16 mouse cellular contexts compared by ENCODE assay signal in the genomic region with DNA sequence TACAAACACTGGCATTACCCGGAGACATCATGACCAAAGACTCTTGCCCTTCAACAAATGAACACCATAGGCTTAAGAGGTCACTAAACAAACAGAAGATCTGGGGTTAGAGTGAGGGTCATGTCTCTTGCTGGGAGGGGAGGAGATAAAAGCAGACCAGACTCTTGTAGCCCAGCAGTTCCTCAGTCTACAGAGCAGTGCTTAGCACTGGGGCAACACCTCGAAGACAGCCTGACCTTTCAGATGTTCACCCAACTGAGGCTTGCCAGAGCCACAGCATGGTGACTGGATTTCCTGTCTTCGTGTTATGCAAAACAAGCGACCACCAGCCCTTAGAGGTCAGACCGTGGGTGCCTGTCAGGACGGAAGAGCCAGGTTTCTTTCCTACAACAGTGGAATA.
A peak's percentile ranks its signal among the peaks of the same experiment; 100 is the strongest.
DNase-seq lines count a peak whose midpoint lies in the region; ATAC-seq lines count a peak whose summit lies in the region.
"Had no signal": no experiment of that assay in that cellular context is flagged by ENCODE, and none has a peak within 500 bp of the region (broad histone marks: within the 10 kb centered on the region; RNA-seq: fewer than 3 reads in every experiment).

No protein-coding gene starts in this region.

- no peaks in the 10 kb centered on the region for H3K27me3 ChIP-seq in splenic B cell, adult 2 months (ENCODE audit: control insufficient read depth, insufficient read depth, low read length, poor library complexity, severe bottlenecking)
- H3K27me3 ChIP-seq: heart, embryonic 15.5 days; hindbrain, embryonic 15.5 days; lung, embryonic 15.5 days; megakaryocyte, embryonic 14.5 days; stomach, embryonic 15.5 days had no signal

- DNase-seq in A20 (ENCODE audit: low read depth, low spot score) = peak; percentile 23
- peak; percentile 45 for DNase-seq in CD4-positive, CD25-positive, alpha-beta regulatory T cell, adult 2 months (ENCODE audit: low read depth, low spot score)
- peak; percentile 53 for DNase-seq in embryo, embryonic 9.5 days (ENCODE audit: extremely low spot score)
- DNase-seq in splenic B cell, adult 2 months (ENCODE audit: low read depth, low spot score) = peak; percentile 44
- DNase-seq in left cerebral cortex, adult 8-10 months (ENCODE audit: low spot score in 2 of 2) = no peak
- no peak for DNase-seq in frontal cortex, postnatal 10 days (ENCODE audit: low spot score in 2 of 2)
- DNase-seq: gastrocnemius, postnatal 36 days; kidney, adult 2 months; liver; right cerebral cortex, postnatal 25 days had no signal

- no peaks in the 10 kb centered on the region for H3K36me3 ChIP-seq in splenic B cell, adult 2 months (ENCODE audit: control insufficient read depth, insufficient read depth, low read length, poor library complexity, severe bottlenecking)

- ATAC-seq in monocyte, adult 5-6 weeks (replicated peaks; ENCODE audit: insufficient number of reproducible peaks, low FRiP score, low TSS enrichment, poor library complexity, severe bottlenecking) = no peak

Comparison
In these comparisons a context has a peak if more than half of its experiments do, and no peak if none do; other contexts are left out.
1. DNase-seq: peak in A20 (single experiment), CD4-positive, CD25-positive, alpha-beta regulatory T cell, adult 2 months (single experiment), embryo, embryonic 9.5 days (single experiment) and splenic B cell, adult 2 months (single experiment); none in left cerebral cortex, adult 8-10 months (0 of 2) and frontal cortex, postnatal 10 days (0 of 2).